Mouse (Mus musculus) C2C12 (cell line): ENCODE measurements around the gene Gm9767.

Experiments used
- CEBPB ChIP-seq: IDR thresholded peaks from one replicate; pipeline ENCODE4 v1.6.1; 2011; ENCODE audit warnings: low read depth, mild to moderate bottlenecking, control low read depth, moderate library complexity
- CTCF ChIP-seq: IDR thresholded peaks from one replicate; pipeline ENCODE4 v1.5.1; 2011; ENCODE audit not compliant: control insufficient read depth, insufficient read depth, insufficient read length
- MAX ChIP-seq: IDR thresholded peaks from one replicate; pipeline ENCODE4 v1.6.1; 2011; ENCODE audit warnings: mild to moderate bottlenecking, control low read depth
- MYOG ChIP-seq: IDR thresholded peaks from one replicate; pipeline ENCODE4 v1.6.1; 2011; ENCODE audit not compliant: control insufficient read depth, insufficient read length; ENCODE audit errors: extremely low read depth
- USF1 ChIP-seq: IDR thresholded peaks from one replicate; pipeline ENCODE4 v1.6.1; 2011; ENCODE audit warnings: low read depth, mild to moderate bottlenecking, control low read depth, moderate library complexity

- TF ChIP-seq MAX (no peak), CTCF (no peak), CEBPB (no peak), USF1 (no peak), MYOG (no peak)
Measured at GRCm38 (mm10) chr10:26076949-26077348, 1.1 kb upstream of the Gm9767 start.
